In genomic region chr17:65562761-65563160, GRCm38 (mm10) we compare ENCODE assay signal across 9 mouse cellular contexts. TPM values are rescaled to one million over a fixed set of nuclear protein-coding genes. Genes with fewer than 3 reads are reported as not detected.
DNase-seq lines count a peak whose midpoint lies in the region; ATAC-seq and TF ChIP-seq lines count a peak whose summit lies in the region.
"Had no signal": no experiment of that assay in that cellular context is flagged by ENCODE, and none has a peak within 500 bp of the region (broad histone marks: within the 10 kb centered on the region; RNA-seq: fewer than 3 reads in every experiment).

No protein-coding gene starts in this region.

- no peak overlapping the region for H3K9ac ChIP-seq in intestine, postnatal 0 days (ENCODE audit: low read depth, low read length)
- H3K9ac ChIP-seq in intestine, embryonic 16.5 days (ENCODE audit: low read depth, low read length) = no peak overlapping the region
- no peak overlapping the region for H3K9ac ChIP-seq in midbrain, postnatal 0 days (replicated peaks; ENCODE audit: low read length, poor library complexity, severe bottlenecking)

- no peak for ATAC-seq in intestine, postnatal 0 days
- no peak for ATAC-seq in intestine, embryonic 16.5 days
- ATAC-seq in midbrain, postnatal 0 days (ENCODE audit: low FRiP score) = no peak

- no peak overlapping the region for H3K27ac ChIP-seq in intestine, postnatal 0 days (ENCODE audit: low read depth, low read length)
- H3K27ac ChIP-seq in intestine, embryonic 16.5 days (ENCODE audit: low read length) = no peak overlapping the region
- no peak overlapping the region for H3K27ac ChIP-seq in midbrain, postnatal 0 days (ENCODE audit: low read depth, low read length)
- H3K27ac ChIP-seq: macrophage had no signal

- H3K27me3 ChIP-seq in intestine, postnatal 0 days (replicated peaks; ENCODE audit: control insufficient read depth, insufficient read depth, low read length) = no peaks in the 10 kb centered on the region
- H3K27me3 ChIP-seq in intestine, embryonic 16.5 days (replicated peaks; ENCODE audit: control insufficient read depth, insufficient read depth, low read length) = no peaks in the 10 kb centered on the region
- no peaks in the 10 kb centered on the region for H3K27me3 ChIP-seq in midbrain, postnatal 0 days (ENCODE audit: insufficient read depth, low read length)

- TF ChIP-seq CTCF in intestine, postnatal 0 days (IDR thresholded peaks at IDR 0.05; ENCODE audit: low read depth) = peak; percentile 80
- TF ChIP-seq CTCF in midbrain, postnatal 0 days (IDR thresholded peaks at IDR 0.05) = peak; percentile 88

- no peak overlapping the region for H3K4me3 ChIP-seq in intestine, postnatal 0 days (ENCODE audit: low read depth, low read length)
- no peak overlapping the region for H3K4me3 ChIP-seq in intestine, embryonic 16.5 days (ENCODE audit: low read length)
- no peak overlapping the region for H3K4me3 ChIP-seq in midbrain, postnatal 0 days (ENCODE audit: low read depth, low read length)

- no peaks in the 10 kb centered on the region for H3K4me1 ChIP-seq in intestine, postnatal 0 days (replicated peaks; ENCODE audit: control insufficient read depth, insufficient read depth, low read length)
- no peaks in the 10 kb centered on the region for H3K4me1 ChIP-seq in intestine, embryonic 16.5 days (ENCODE audit: control insufficient read depth, insufficient read depth, low read length)
- H3K4me1 ChIP-seq in midbrain, postnatal 0 days (ENCODE audit: insufficient read depth, low read length) = no peaks in the 10 kb centered on the region

- peak; percentile 72 for DNase-seq in ES-CJ7 (ENCODE audit: low read depth, low spot score)
- peak; percentile 56 for DNase-seq in c-Kit-positive CD71-positive TER-119-negative erythroid progenitor cells, embryonic 14.5 days (ENCODE audit: low read depth)
- DNase-seq in frontal cortex, adult 2 months (ENCODE audit: extremely low spot score in 1 of 2, low spot score in 1 of 2) = peak; percentile 44 to 89
- peak; percentile 83 to 85 for DNase-seq in layer of hippocampus, postnatal 10 days (ENCODE audit: low spot score in 2 of 2)
- peak; percentile 85 for DNase-seq in midbrain, postnatal 0 days (ENCODE audit: low spot score)
- peak; percentile 22 to 35 for DNase-seq in urinary bladder, postnatal 36 days (ENCODE audit: low spot score in 2 of 2)

- no peak overlapping the region for H3K4me2 ChIP-seq in intestine, postnatal 0 days (replicated peaks; ENCODE audit: low read depth)
- no peak overlapping the region for H3K4me2 ChIP-seq in intestine, embryonic 16.5 days (ENCODE audit: low read depth, low read length)
- no peak overlapping the region for H3K4me2 ChIP-seq in midbrain, postnatal 0 days (ENCODE audit: low read depth, low read length, poor library complexity, severe bottlenecking)

- no peaks in the 10 kb centered on the region for H3K9me3 ChIP-seq in intestine, postnatal 0 days (ENCODE audit: control insufficient read depth)
- no peaks in the 10 kb centered on the region for H3K9me3 ChIP-seq in intestine, embryonic 16.5 days (ENCODE audit: control insufficient read depth, low read length)
- no peaks in the 10 kb centered on the region for H3K9me3 ChIP-seq in midbrain, postnatal 0 days (ENCODE audit: low read length)

- no peaks in the 10 kb centered on the region for H3K36me3 ChIP-seq in intestine, postnatal 0 days (ENCODE audit: control insufficient read depth, insufficient read depth)
- H3K36me3 ChIP-seq in intestine, embryonic 16.5 days (ENCODE audit: control insufficient read depth, insufficient read depth, low read length) = no peaks in the 10 kb centered on the region
- no peaks in the 10 kb centered on the region for H3K36me3 ChIP-seq in midbrain, postnatal 0 days (ENCODE audit: insufficient read depth, low read length)

- 1% methylated on average over 5 of the region's 5 CpGs for WGBS in intestine, postnatal 0 days
- 3% methylated on average over 5 of the region's 5 CpGs for WGBS in intestine, embryonic 16.5 days
- 4% methylated on average over 5 of the region's 5 CpGs for WGBS in midbrain, postnatal 0 days

RNA-seq across cellular contexts. Expression of gene Tmem232, which starts 22.2 kb away (rescaled TPM):
- not detected in 2 replicates for polyA plus RNA-seq in intestine, postnatal 0 days (2015; fragmentation: Nextera tagmentation; extraction: Ambion mirVana)
- polyA plus RNA-seq in intestine, embryonic 16.5 days (2015; fragmentation: Nextera tagmentation; extraction: Ambion mirVana) = not detected in 2 replicates
- polyA plus RNA-seq in frontal cortex, adult 2 months (2012; rRNA removed) = 1.2 and 1.9 TPM in 2 replicates
- total RNA-seq in layer of hippocampus, postnatal 10 days (2021) = 1 to 10 TPM; 1.1 to 1.3 TPM
- total RNA-seq in midbrain, postnatal 0 days (2014; rRNA removed) = 1.1 and 1.3 TPM in 2 replicates
- polyA plus RNA-seq in midbrain, postnatal 0 days (2015; fragmentation: Nextera tagmentation; extraction: Ambion mirVana) = 1.8 TPM in 2 replicates
- polyA plus RNA-seq: macrophage had no signal

RNA-seq across cellular contexts. Expression of gene Vapa, which starts 50.6 kb away (rescaled TPM):
- polyA plus RNA-seq in intestine, postnatal 0 days (2015; fragmentation: Nextera tagmentation; extraction: Ambion mirVana) = 290 and 292 TPM in 2 replicates
- polyA plus RNA-seq in intestine, embryonic 16.5 days (2015; fragmentation: Nextera tagmentation; extraction: Ambion mirVana) = 194 and 204 TPM in 2 replicates
- 89.6 and 91.4 TPM in 2 replicates for polyA plus RNA-seq in frontal cortex, adult 2 months (2012; rRNA removed)
- 100 to 1,000 TPM; 153 to 164 TPM for total RNA-seq in layer of hippocampus, postnatal 10 days (2021)
- total RNA-seq in midbrain, postnatal 0 days (2014; rRNA removed) = 124 and 137 TPM in 2 replicates
- 299 and 315 TPM in 2 replicates for polyA plus RNA-seq in midbrain, postnatal 0 days (2015; fragmentation: Nextera tagmentation; extraction: Ambion mirVana)

Comparison
In these comparisons a context has a peak if more than half of its experiments do, and no peak if none do; other contexts are left out.
1. DNase-seq: peak in every context shown above with its lines; median percentile 85 in midbrain, postnatal 0 days; 84 in layer of hippocampus, postnatal 10 days; 72 in ES-CJ7; 66 in frontal cortex, adult 2 months; 56 in c-Kit-positive CD71-positive TER-119-negative erythroid progenitor cells, embryonic 14.5 days; 28 in urinary bladder, postnatal 36 days.